Mouse (Mus musculus): ENCODE measurements at regions not wholly inside any gene's neighbourhood (a gene's known extent, or its start where the extent isn't known, plus 50 kb on each side); places are given as distances from the start of the nearest gene placed in this dataset.

GRCm38 (mm10) chr13:4771120-4772075 lies 162.4 kb upstream of the Akr1e1 start:
- H3K4me2 ChIP-seq (ENCODE audit: insufficient read depth, low read depth, poor library complexity, severe bottlenecking): peak overlapping the region; percentile 65; the same call in 1 of the 2 replicates
- dilution Hi-C loops (cut with MboI; ENCODE audit: extremely low pct_ligation_motif_present, extremely low pct_unique_long_range_greater_than_20kb, low sequenced_read_pairs): no loop called here
- 0 out of 2 replicates have a peak overlapping the region, but pooled peaks have one; percentile 36 for H3K9ac ChIP-seq (ENCODE audit: insufficient read depth, low read depth)
- TF ChIP-seq POLR2AphosphoS2 (IDR thresholded peaks at IDR 0.05; ENCODE audit: low read depth, low read length): no peak
- TF ChIP-seq MXI1 (IDR thresholded peaks at IDR 0.05; ENCODE audit: low read depth, low read length): peak; percentile 96
- peak; percentile 85 for TF ChIP-seq JUN (IDR thresholded peaks at IDR 0.05; ENCODE audit: insufficient read depth, low read depth, low read length)
- no peak for TF ChIP-seq SMC3 (IDR thresholded peaks at IDR 0.05; ENCODE audit: low read depth, low read length)
- TF ChIP-seq TCF12 (IDR thresholded peaks at IDR 0.05; ENCODE audit: low read depth, low read length): peak; percentile 19; the same call in 1 of the 2 replicates
- TF ChIP-seq RCOR1 (conservative IDR thresholded peaks at IDR 0.05; ENCODE audit: low read depth, low read length): no peak
- no peak for TF ChIP-seq CHD1 (IDR thresholded peaks at IDR 0.05; ENCODE audit: low read depth, low read length)
- no peak for TF ChIP-seq USF2 (conservative IDR thresholded peaks at IDR 0.05; ENCODE audit: low read depth, low read length)
- 0 out of 2 replicates have a peak, but pooled peaks have one; percentile 37 for TF ChIP-seq CHD2 (IDR thresholded peaks at IDR 0.05; ENCODE audit: low read length)
- TF ChIP-seq ZKSCAN1 (IDR thresholded peaks at IDR 0.05; ENCODE audit: borderline replicate concordance, low read depth, low read length): no peak
- TF ChIP-seq ETS1 (conservative IDR thresholded peaks at IDR 0.05; ENCODE audit: low read depth, low read length): peak; percentile 95
- TF ChIP-seq IRF4 (IDR thresholded peaks at IDR 0.05; ENCODE audit: low read depth, low read length): peak; percentile 82
- peak; percentile 57; the same call in 1 of the 2 replicates for TF ChIP-seq MEF2A (IDR thresholded peaks at IDR 0.05; ENCODE audit: borderline replicate concordance, low read depth, low read length)
- no peak for TF ChIP-seq ZC3H11A (IDR thresholded peaks at IDR 0.05; ENCODE audit: low read depth, low read length)
- peak in 1 of 2 experiments; percentile 49; a peak in 2 of 4 replicates for TF ChIP-seq CTCF (conservative IDR thresholded peaks at IDR 0.05 in 1 of 2, IDR thresholded peaks at IDR 0.05 in 1 of 2; ENCODE audit: low read depth in 2 of 2, low read length in 2 of 2)
- TF ChIP-seq EP300 (IDR thresholded peaks at IDR 0.05; ENCODE audit: low read length): no peak
- TF ChIP-seq ZNF384 (IDR thresholded peaks at IDR 0.05; ENCODE audit: low read depth, low read length): no peak
- TF ChIP-seq ZMIZ1 (IDR thresholded peaks at IDR 0.05; ENCODE audit: low read depth, low read length): no peak
- no peak for TF ChIP-seq UBTF (IDR thresholded peaks at IDR 0.05; ENCODE audit: low read depth, low read length)
- no peak for TF ChIP-seq GABPA (IDR thresholded peaks at IDR 0.05; ENCODE audit: insufficient replicate concordance, low read depth, low read length)
- TF ChIP-seq KAT2A (IDR thresholded peaks at IDR 0.05; ENCODE audit: insufficient replicate concordance, low read length): no peak
- no peak for TF ChIP-seq POLR2A (IDR thresholded peaks at IDR 0.05; ENCODE audit: low read depth, low read length)
- TF ChIP-seq MAFK (IDR thresholded peaks at IDR 0.05; ENCODE audit: insufficient replicate concordance, low read length): no peak
- peak; percentile 95 for TF ChIP-seq MYC (IDR thresholded peaks at IDR 0.05; ENCODE audit: low read depth, low read length)
- peak; percentile 76 for TF ChIP-seq ELF1 (IDR thresholded peaks at IDR 0.05; ENCODE audit: low read depth, low read length)
- no peak for TF ChIP-seq USF1 (IDR thresholded peaks at IDR 0.05; ENCODE audit: low read depth, low read length)
- TF ChIP-seq HCFC1 (IDR thresholded peaks at IDR 0.05; ENCODE audit: low read depth, low read length): no peak
- TF ChIP-seq SIN3A (IDR thresholded peaks at IDR 0.05; ENCODE audit: low read length): 0 out of 2 replicates have a peak, but pooled peaks have one; percentile 58
- TF ChIP-seq RAD21 (IDR thresholded peaks at IDR 0.05; ENCODE audit: low read depth, low read length): peak; percentile 24
- no peak for TF ChIP-seq PAX5 (IDR thresholded peaks at IDR 0.05; ENCODE audit: low read length)
- 0 out of 2 replicates have a peak, but pooled peaks have one; percentile 20 for TF ChIP-seq NRF1 (IDR thresholded peaks at IDR 0.05; ENCODE audit: low read depth, low read length)
- TF ChIP-seq MAX (IDR thresholded peaks at IDR 0.05; ENCODE audit: low read length): peak; percentile 48; the same call in 1 of the 2 replicates
- TF ChIP-seq MAZ (IDR thresholded peaks at IDR 0.05; ENCODE audit: low read depth, low read length): peak; percentile 83
- TF ChIP-seq JUND (conservative IDR thresholded peaks at IDR 0.05; ENCODE audit: low read depth, low read length): peak; percentile 66
- TF ChIP-seq BHLHE40 (IDR thresholded peaks at IDR 0.05; ENCODE audit: low read depth, low read length): peak; percentile 89
- TF ChIP-seq NELFE (IDR thresholded peaks at IDR 0.05; ENCODE audit: low read depth, low read length): no peak
- TF ChIP-seq TBP (conservative IDR thresholded peaks at IDR 0.05; ENCODE audit: low read depth, low read length): no peak
- no peak for TF ChIP-seq E2F4 (IDR thresholded peaks at IDR 0.05; ENCODE audit: insufficient replicate concordance, low read depth, low read length)
- no peaks in the 10 kb centered on the region for H3K9me3 ChIP-seq (replicated peaks; ENCODE audit: low read length)
- no peaks in the 10 kb centered on the region for H3K36me3 ChIP-seq (replicated peaks in 1 of 2; ENCODE audit: control insufficient read depth in 1 of 2, insufficient read depth in 1 of 2, low read length in 1 of 2)
- peak; percentile 93 for DNase-seq (ENCODE audit: extremely low read depth)
- no peak overlapping the region for H3K27ac ChIP-seq (ENCODE audit: insufficient read depth, low read depth)
- in situ Hi-C loops (cut with MboI; ENCODE audit: low pct_ligation_motif_present, low pct_unique_long_range_greater_than_20kb, low sequenced_read_pairs): loop anchor here (25.0 kb wide), 1 partner anchor 1716 kb away; no protein-coding TSS in a partner anchor
- H3K79me2 ChIP-seq (replicated peaks; ENCODE audit: control insufficient read depth, extremely low read depth, insufficient read depth, poor library complexity, severe bottlenecking): no peaks in the 10 kb centered on the region
- H3K4me3 ChIP-seq (replicated peaks in 1 of 3; ENCODE audit: low read depth in 2 of 3, low read length in 2 of 3, poor library complexity in 1 of 3): no peak overlapping the region
- peaks cover 3 to 19% of the 10 kb centered on the region in 2 experiments; a peak in 3 of 4 replicates for H3K4me1 ChIP-seq (ENCODE audit: control insufficient read depth in 1 of 2, insufficient read depth in 2 of 2)
- H3K27me3 ChIP-seq (replicated peaks): no peaks in the 10 kb centered on the region
